Mouse (Mus musculus): ENCODE data around the gene Trim47. TPM values are rescaled to one million over a fixed set of nuclear protein-coding genes. Genes with fewer than 3 reads are reported as not detected.

Gene Trim47
- polyA plus RNA-seq, 1 experiment from 2014 or later, result 3.7 TPM

DNA sequence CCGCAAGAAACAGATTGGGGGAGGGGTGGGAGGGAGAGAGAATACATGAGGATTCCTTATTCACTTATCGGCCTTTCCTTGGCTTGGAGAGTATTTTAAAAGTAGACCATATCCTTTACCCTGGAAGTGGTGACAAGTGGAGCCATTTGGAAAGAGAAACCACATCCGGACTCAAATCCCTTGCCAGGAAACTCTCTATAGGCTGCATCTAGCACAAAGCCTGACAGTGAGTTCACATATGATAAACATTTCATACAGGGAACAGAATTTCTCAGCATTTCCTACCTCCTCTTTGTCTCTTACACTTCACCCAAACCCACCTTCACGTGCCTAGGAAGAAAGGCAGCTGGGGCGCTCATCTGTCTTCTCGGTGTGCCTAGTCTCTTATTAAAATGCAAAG is 40.2 kb upstream of the Trim47 start:
- WGBS, result 10% methylated on average over 6 of the region's 6 CpGs
- H3K4me3 ChIP-seq (ENCODE audit: low read depth, low read length), result peak overlapping the region; percentile 79
- no peak for DNase-seq (ENCODE audit: low spot score)

DNA sequence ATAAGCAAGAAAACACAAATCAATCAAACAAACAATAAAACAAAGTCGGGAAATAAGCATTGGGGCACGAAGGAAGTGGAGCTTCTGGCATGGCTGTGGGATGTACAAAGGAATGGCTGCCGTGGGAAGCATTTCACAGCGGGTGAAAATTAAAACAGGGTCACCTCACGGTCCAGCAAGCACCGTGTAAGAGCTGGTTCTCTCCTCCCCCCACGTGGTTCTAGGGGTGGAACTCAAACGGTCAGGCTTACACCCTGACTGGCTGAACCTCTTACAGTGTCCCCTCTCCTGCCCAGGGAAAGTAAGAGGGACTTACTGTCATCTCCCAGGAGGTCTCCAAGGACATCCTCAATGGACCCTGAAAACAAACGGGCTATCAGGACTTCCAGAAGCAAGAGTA is 36.0 kb upstream of the Trim47 start:
- no peak overlapping the region for H3K4me3 ChIP-seq (ENCODE audit: low read depth, low read length)
- no peaks in the 10 kb centered on the region for H3K27me3 ChIP-seq (ENCODE audit: control insufficient read depth, insufficient read depth, low read length)
- no peak overlapping the region for H3K9ac ChIP-seq (ENCODE audit: low read length)
- ATAC-seq (ENCODE audit: insufficient number of reproducible peaks, low FRiP score, low TSS enrichment, low read depth) (no peak), DNase-seq (ENCODE audit: low spot score) (no peak)
- H3K27ac ChIP-seq (replicated peaks; ENCODE audit: low read depth, low read length), result no peak overlapping the region
- no peaks in the 10 kb centered on the region for H3K9me3 ChIP-seq (ENCODE audit: control insufficient read depth, low read length)
- peaks cover 3% of the 10 kb centered on the region; the same call in 1 of the 2 replicates for H3K4me1 ChIP-seq (ENCODE audit: control insufficient read depth, insufficient read depth, low read length)
- H3K36me3 ChIP-seq (ENCODE audit: control insufficient read depth, insufficient read depth, low read length), result peaks cover 10% of the 10 kb centered on the region; the same call in 1 of the 2 replicates
- WGBS, result 43% methylated on average over 9 of the region's 9 CpGs
- H3K4me2 ChIP-seq (ENCODE audit: low read depth, severe bottlenecking), result no peak overlapping the region

More for the DNA sequence above, 40.2 kb upstream of the Trim47 start:
- no peak for ATAC-seq (ENCODE audit: insufficient number of reproducible peaks, low FRiP score, low TSS enrichment, low read depth)
- Histone ChIP-seq H3K9ac (ENCODE audit: low read length) (peak overlapping the region; percentile 95), H3K9me3 (ENCODE audit: control insufficient read depth, low read length) (no peaks in the 10 kb centered on the region), H3K4me1 (ENCODE audit: control insufficient read depth, insufficient read depth, low read length) (peaks cover 3% of the 10 kb centered on the region; the same call in 1 of the 2 replicates), H3K27ac (replicated peaks; ENCODE audit: low read depth, low read length) (peak overlapping the region; percentile 85), H3K27me3 (ENCODE audit: control insufficient read depth, insufficient read depth, low read length) (no peaks in the 10 kb centered on the region), H3K36me3 (ENCODE audit: control insufficient read depth, insufficient read depth, low read length) (peaks cover 5% of the 10 kb centered on the region; the same call in 1 of the 2 replicates), H3K4me2 (ENCODE audit: low read depth, severe bottlenecking) (peak overlapping the region; percentile 82)

DNA sequence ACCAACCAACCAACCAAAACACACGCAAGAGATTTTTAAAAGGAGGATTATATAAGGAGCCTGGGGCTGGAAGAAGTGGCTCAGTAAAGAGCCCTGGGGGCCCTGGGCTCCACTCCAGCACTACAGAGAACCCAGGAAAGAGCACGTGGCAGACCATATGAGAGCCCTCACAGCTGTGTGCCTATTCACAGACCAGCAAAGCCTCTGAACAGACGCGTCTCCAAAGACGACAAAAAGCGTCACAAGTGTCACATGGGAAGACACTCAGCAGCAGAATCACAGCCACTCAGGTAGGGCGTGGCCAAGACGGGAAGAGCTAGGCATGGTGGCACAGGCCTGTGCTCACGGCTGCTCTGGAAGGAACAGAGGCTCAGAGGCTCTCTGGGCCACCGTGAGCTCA is 35.1 kb upstream of the Trim47 start:
- Histone ChIP-seq H3K4me1 (ENCODE audit: control insufficient read depth, insufficient read depth, low read length) (peaks cover 3% of the 10 kb centered on the region; the same call in 1 of the 2 replicates), H3K4me3 (ENCODE audit: low read depth, low read length) (no peak overlapping the region), H3K9me3 (ENCODE audit: control insufficient read depth, low read length) (no peaks in the 10 kb centered on the region), H3K36me3 (ENCODE audit: control insufficient read depth, insufficient read depth, low read length) (peaks cover 10% of the 10 kb centered on the region; the same call in 1 of the 2 replicates), H3K4me2 (ENCODE audit: low read depth, severe bottlenecking) (no peak overlapping the region), H3K9ac (ENCODE audit: low read length) (no peak overlapping the region), H3K27ac (replicated peaks; ENCODE audit: low read depth, low read length) (no peak overlapping the region), H3K27me3 (ENCODE audit: control insufficient read depth, insufficient read depth, low read length) (no peaks in the 10 kb centered on the region)
- WGBS, result 79% methylated on average over 10 of the region's 10 CpGs
- DNase-seq (ENCODE audit: low spot score), result no peak
- ATAC-seq (ENCODE audit: insufficient number of reproducible peaks, low FRiP score, low TSS enrichment, low read depth), result no peak

DNA sequence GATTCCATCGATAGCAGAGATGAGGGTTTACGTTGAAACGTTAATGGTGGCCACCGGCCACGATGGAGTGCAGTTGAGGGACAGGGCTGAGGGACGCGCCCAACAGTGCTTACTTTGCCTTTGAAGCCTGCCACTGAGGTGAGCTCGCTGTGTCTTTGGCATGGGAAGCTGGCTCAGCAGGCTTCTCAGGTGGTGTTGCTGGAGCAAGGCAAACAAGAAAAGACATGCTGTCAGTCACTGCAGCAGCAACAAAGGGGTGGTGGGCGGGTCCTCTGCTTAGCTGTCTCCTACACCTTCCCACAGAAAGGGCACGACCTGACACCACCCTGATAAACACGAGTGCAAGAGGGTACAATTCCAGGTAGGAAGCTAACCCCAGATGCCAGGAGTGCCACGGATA is 34.3 kb upstream of the Trim47 start:
- Histone ChIP-seq H3K27ac (replicated peaks; ENCODE audit: low read depth, low read length) (no peak overlapping the region), H3K27me3 (ENCODE audit: control insufficient read depth, insufficient read depth, low read length) (no peaks in the 10 kb centered on the region), H3K4me2 (ENCODE audit: low read depth, severe bottlenecking) (no peak overlapping the region), H3K36me3 (ENCODE audit: control insufficient read depth, insufficient read depth, low read length) (peaks cover 14% of the 10 kb centered on the region), H3K9ac (ENCODE audit: low read length) (no peak overlapping the region), H3K4me1 (ENCODE audit: control insufficient read depth, insufficient read depth, low read length) (no peaks in the 10 kb centered on the region), H3K4me3 (ENCODE audit: low read depth, low read length) (no peak overlapping the region), H3K9me3 (ENCODE audit: control insufficient read depth, low read length) (no peaks in the 10 kb centered on the region)
- no peak for DNase-seq (ENCODE audit: low spot score)
- no peak for ATAC-seq (ENCODE audit: insufficient number of reproducible peaks, low FRiP score, low TSS enrichment, low read depth)
- WGBS, result 63% methylated on average over 12 of the region's 12 CpGs

DNA sequence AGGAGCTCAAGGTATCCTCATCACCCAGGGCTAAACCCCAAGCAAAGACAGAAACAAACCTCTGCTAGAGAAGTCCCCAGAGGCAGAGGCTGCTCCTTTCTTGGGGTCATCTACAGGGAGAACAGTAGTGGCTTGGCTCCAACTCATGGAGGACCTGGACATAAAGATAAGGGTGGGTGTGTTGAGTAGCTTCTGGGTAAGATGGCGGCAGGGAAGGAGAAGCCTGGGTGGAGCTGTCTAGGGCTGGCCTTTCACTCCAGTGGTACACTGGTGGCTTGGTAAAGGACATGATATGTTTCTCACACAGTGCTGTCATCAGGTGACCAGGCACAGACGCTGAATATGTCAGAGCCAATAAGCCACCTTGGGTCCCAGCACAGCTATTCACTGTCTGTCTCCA is 23.9 kb upstream of the Trim47 start:
- 94% methylated on average over 2 of the region's 2 CpGs for WGBS
- Histone ChIP-seq H3K36me3 (ENCODE audit: control insufficient read depth, insufficient read depth, low read length) (peaks cover 42% of the 10 kb centered on the region), H3K9me3 (ENCODE audit: control insufficient read depth, low read length) (no peaks in the 10 kb centered on the region), H3K4me3 (ENCODE audit: low read depth, low read length) (no peak overlapping the region), H3K27me3 (ENCODE audit: control insufficient read depth, insufficient read depth, low read length) (no peaks in the 10 kb centered on the region), H3K4me1 (ENCODE audit: control insufficient read depth, insufficient read depth, low read length) (0 out of 2 replicates have a peak, but pooled peaks cover 3% of the 10 kb centered on the region), H3K4me2 (ENCODE audit: low read depth, severe bottlenecking) (no peak overlapping the region), H3K9ac (ENCODE audit: low read length) (no peak overlapping the region), H3K27ac (replicated peaks; ENCODE audit: low read depth, low read length) (no peak overlapping the region)
- ATAC-seq (ENCODE audit: insufficient number of reproducible peaks, low FRiP score, low TSS enrichment, low read depth), result no peak
- DNase-seq (ENCODE audit: low spot score), result no peak

DNA sequence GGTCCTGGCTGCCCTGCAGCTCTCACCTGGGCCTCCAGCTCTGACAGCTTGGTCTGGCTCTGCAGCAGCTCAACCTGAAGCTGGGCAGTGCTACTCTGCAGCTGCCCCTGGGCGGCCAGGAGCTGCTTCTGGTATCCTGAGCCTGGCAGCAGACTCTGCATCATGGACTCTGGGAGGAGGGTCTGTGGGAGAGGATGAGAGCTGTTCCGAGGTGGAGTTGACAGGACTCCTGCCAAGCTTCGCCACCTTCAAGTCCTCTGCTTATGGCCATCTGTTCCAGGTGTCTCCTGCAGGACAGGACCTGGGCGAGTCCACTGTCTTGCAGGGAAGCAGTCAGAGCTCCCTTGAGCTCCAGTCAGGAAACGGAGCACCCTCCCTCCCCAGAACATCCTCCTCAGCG is 22.3 kb upstream of the Trim47 start:
- Histone ChIP-seq H3K27me3 (ENCODE audit: control insufficient read depth, insufficient read depth, low read length) (no peaks in the 10 kb centered on the region), H3K4me3 (ENCODE audit: low read depth, low read length) (no peak overlapping the region), H3K4me1 (ENCODE audit: control insufficient read depth, insufficient read depth, low read length) (0 out of 2 replicates have a peak, but pooled peaks cover 3% of the 10 kb centered on the region), H3K36me3 (ENCODE audit: control insufficient read depth, insufficient read depth, low read length) (peaks cover 43% of the 10 kb centered on the region), H3K27ac (replicated peaks; ENCODE audit: low read depth, low read length) (no peak overlapping the region), H3K9ac (ENCODE audit: low read length) (0 out of 2 replicates have a peak overlapping the region, but pooled peaks have one; percentile 1), H3K4me2 (ENCODE audit: low read depth, severe bottlenecking) (no peak overlapping the region), H3K9me3 (ENCODE audit: control insufficient read depth, low read length) (no peaks in the 10 kb centered on the region)
- 78% methylated on average over 6 of the region's 6 CpGs for WGBS
- no peak for ATAC-seq (ENCODE audit: insufficient number of reproducible peaks, low FRiP score, low TSS enrichment, low read depth)
- no peak for DNase-seq (ENCODE audit: low spot score)

DNA sequence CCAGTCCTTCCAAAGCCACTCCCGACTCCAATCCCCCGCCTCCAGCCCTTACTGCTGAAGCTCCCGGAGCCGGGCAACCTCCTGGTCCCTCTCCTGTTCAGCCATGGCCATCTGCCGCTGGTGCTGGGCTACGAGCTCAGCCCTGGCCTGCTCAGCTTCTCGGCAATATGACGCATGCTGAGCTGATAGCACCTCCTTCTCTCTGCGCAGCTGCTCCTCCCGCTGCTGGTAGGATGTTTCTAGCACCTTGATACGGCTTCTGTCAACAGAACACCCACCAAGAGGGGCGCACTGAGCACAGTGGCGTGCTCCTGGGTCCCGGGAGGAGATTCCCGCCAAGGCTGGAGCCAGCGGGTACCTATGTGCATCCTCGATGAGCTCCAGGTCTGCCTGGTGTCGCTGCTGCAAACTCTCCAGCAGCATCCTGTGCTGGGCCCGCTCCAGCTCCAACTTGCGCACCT is 21.8 kb upstream of the Trim47 start:
- no peak for DNase-seq (ENCODE audit: low spot score)
- peaks cover 41% of the 10 kb centered on the region for H3K36me3 ChIP-seq (ENCODE audit: control insufficient read depth, insufficient read depth, low read length)
- H3K9ac ChIP-seq (ENCODE audit: low read length), result no peak overlapping the region
- 41% methylated on average over 20 of the region's 20 CpGs for WGBS
- H3K4me2 ChIP-seq (ENCODE audit: low read depth, severe bottlenecking), result no peak overlapping the region
- H3K27me3 ChIP-seq (ENCODE audit: control insufficient read depth, insufficient read depth, low read length), result no peaks in the 10 kb centered on the region
- no peak overlapping the region for H3K27ac ChIP-seq (replicated peaks; ENCODE audit: low read depth, low read length)
- H3K4me1 ChIP-seq (ENCODE audit: control insufficient read depth, insufficient read depth, low read length), result 0 out of 2 replicates have a peak, but pooled peaks cover 3% of the 10 kb centered on the region
- no peak overlapping the region for H3K4me3 ChIP-seq (ENCODE audit: low read depth, low read length)
- no peak for ATAC-seq (ENCODE audit: insufficient number of reproducible peaks, low FRiP score, low TSS enrichment, low read depth)
- H3K9me3 ChIP-seq (ENCODE audit: control insufficient read depth, low read length), result no peaks in the 10 kb centered on the region

DNA sequence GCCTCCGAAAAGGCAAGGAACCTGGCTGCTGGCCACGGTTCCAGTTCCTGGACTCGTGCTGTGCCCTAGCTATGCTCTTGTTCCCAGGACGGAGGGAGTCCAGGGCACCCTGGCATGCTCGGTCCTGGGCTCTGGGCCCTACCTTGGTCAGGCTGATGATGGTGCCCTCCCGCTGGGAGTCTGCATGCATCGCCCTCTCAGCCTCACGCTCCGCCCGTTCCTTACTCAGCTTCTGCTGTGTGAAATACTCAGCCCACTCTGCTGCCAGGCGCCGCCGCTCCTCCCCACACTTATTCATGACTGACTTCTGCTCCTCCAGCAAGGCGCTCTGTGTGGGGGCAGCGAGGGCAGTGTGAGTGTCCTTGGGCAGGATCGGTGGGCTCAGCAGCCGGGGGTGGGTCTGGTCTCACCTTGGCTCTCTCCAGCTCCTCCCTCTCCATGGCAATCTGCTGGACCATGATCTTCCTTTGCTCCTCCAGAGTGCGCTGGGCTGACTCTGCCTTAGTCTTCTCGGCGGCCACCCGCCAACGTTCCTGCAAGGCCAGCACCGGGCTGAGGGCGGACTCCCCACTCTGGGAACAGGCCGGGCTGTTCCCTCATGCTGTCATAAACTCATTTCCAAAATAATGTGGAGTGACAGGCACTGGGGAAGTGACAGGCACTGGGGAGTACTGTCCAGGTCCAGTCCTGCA is 19.4 kb upstream of the Trim47 start:
- WGBS, result 77% methylated on average over 25 of the region's 25 CpGs
- Histone ChIP-seq H3K27me3 (ENCODE audit: control insufficient read depth, insufficient read depth, low read length) (no peaks in the 10 kb centered on the region), H3K4me3 (ENCODE audit: low read depth, low read length) (no peak overlapping the region), H3K9me3 (ENCODE audit: control insufficient read depth, low read length) (no peaks in the 10 kb centered on the region), H3K27ac (replicated peaks; ENCODE audit: low read depth, low read length) (no peak overlapping the region), H3K36me3 (ENCODE audit: control insufficient read depth, insufficient read depth, low read length) (peaks cover 31% of the 10 kb centered on the region), H3K4me1 (ENCODE audit: control insufficient read depth, insufficient read depth, low read length) (0 out of 2 replicates have a peak, but pooled peaks cover 3% of the 10 kb centered on the region), H3K4me2 (ENCODE audit: low read depth, severe bottlenecking) (no peak overlapping the region), H3K9ac (ENCODE audit: low read length) (no peak overlapping the region)
- ATAC-seq (ENCODE audit: insufficient number of reproducible peaks, low FRiP score, low TSS enrichment, low read depth) (no peak), DNase-seq (ENCODE audit: low spot score) (no peak)
